Mouse (Mus musculus): ENCODE measurements at regions not wholly inside any gene's neighbourhood (a gene's known extent, or its start where the extent isn't known, plus 50 kb on each side); places are given as distances from the start of the nearest gene placed in this dataset.

GRCm38 (mm10) chr3:21638886-21639285 lies 437.6 kb upstream of the Tbl1xr1 start:
- H3K9ac ChIP-seq (ENCODE audit: low read depth, low read length): no peak overlapping the region
- H3K27me3 ChIP-seq (replicated peaks; ENCODE audit: control insufficient read depth, insufficient read depth, low read length): no peaks in the 10 kb centered on the region
- no peaks in the 10 kb centered on the region for H3K36me3 ChIP-seq (ENCODE audit: control insufficient read depth, insufficient read depth, low read length)
- 59% methylated on average over 5 of the region's 5 CpGs for WGBS
- no peaks in the 10 kb centered on the region for H3K4me1 ChIP-seq (ENCODE audit: control insufficient read depth, insufficient read depth, low read depth, low read length)
- H3K4me3 ChIP-seq (ENCODE audit: low read length): no peak overlapping the region
- no peak overlapping the region for H3K27ac ChIP-seq (ENCODE audit: low read depth, low read length)
- no peaks in the 10 kb centered on the region for H3K9me3 ChIP-seq (ENCODE audit: control insufficient read depth, low read length)
- H3K4me2 ChIP-seq (ENCODE audit: low read length): no peak overlapping the region
- peak; percentile 44; the same call in 1 of the 2 replicates for ATAC-seq

- Histone ChIP-seq H3K4me3 (ENCODE audit: low read length) (no peak overlapping the region), H3K27me3 (replicated peaks; ENCODE audit: control insufficient read depth, insufficient read depth, low read length) (no peaks in the 10 kb centered on the region), H3K9ac (ENCODE audit: low read depth, low read length) (no peak overlapping the region), H3K36me3 (ENCODE audit: control insufficient read depth, insufficient read depth, low read length) (no peaks in the 10 kb centered on the region), H3K4me2 (ENCODE audit: low read length) (no peak overlapping the region), H3K4me1 (ENCODE audit: control insufficient read depth, insufficient read depth, low read depth, low read length) (no peaks in the 10 kb centered on the region), H3K27ac (ENCODE audit: low read depth, low read length) (no peak overlapping the region), H3K9me3 (ENCODE audit: control insufficient read depth, low read length) (no peaks in the 10 kb centered on the region)
- no peak for ATAC-seq
- 58% methylated on average over 5 of the region's 5 CpGs for WGBS
Observed at GRCm38 (mm10) chr3:21639576-21639975, 436.9 kb upstream of the Tbl1xr1 start.

GRCm38 (mm10) chr3:21644086-21644485 lies 432.4 kb upstream of the Tbl1xr1 start:
- Histone ChIP-seq H3K36me3 (ENCODE audit: control insufficient read depth, insufficient read depth, low read length) (no peaks in the 10 kb centered on the region), H3K4me2 (ENCODE audit: low read length) (no peak overlapping the region), H3K27me3 (replicated peaks; ENCODE audit: control insufficient read depth, insufficient read depth, low read length) (no peaks in the 10 kb centered on the region), H3K4me3 (ENCODE audit: low read length) (no peak overlapping the region), H3K27ac (ENCODE audit: low read depth, low read length) (no peak overlapping the region), H3K4me1 (ENCODE audit: control insufficient read depth, insufficient read depth, low read depth, low read length) (no peaks in the 10 kb centered on the region), H3K9ac (ENCODE audit: low read depth, low read length) (no peak overlapping the region), H3K9me3 (ENCODE audit: control insufficient read depth, low read length) (no peaks in the 10 kb centered on the region)
- 66% methylated on average over 2 of the region's 2 CpGs for WGBS
- ATAC-seq: no peak

GRCm38 (mm10) chr3:21645268-21645667 lies 431.2 kb upstream of the Tbl1xr1 start:
- H3K9me3 ChIP-seq (ENCODE audit: control insufficient read depth, low read length): no peaks in the 10 kb centered on the region
- H3K27ac ChIP-seq (ENCODE audit: low read depth, low read length): no peak overlapping the region
- H3K36me3 ChIP-seq (ENCODE audit: control insufficient read depth, insufficient read depth, low read length): no peaks in the 10 kb centered on the region
- no peak overlapping the region for H3K9ac ChIP-seq (ENCODE audit: low read depth, low read length)
- no peak overlapping the region for H3K4me2 ChIP-seq (ENCODE audit: low read length)
- H3K27me3 ChIP-seq (replicated peaks; ENCODE audit: control insufficient read depth, insufficient read depth, low read length): no peaks in the 10 kb centered on the region
- no peak overlapping the region for H3K4me3 ChIP-seq (ENCODE audit: low read length)
- WGBS: 69% methylated on average over 1 of the region's 1 CpGs
- no peak for ATAC-seq
- H3K4me1 ChIP-seq (ENCODE audit: control insufficient read depth, insufficient read depth, low read depth, low read length): no peaks in the 10 kb centered on the region

DNA sequence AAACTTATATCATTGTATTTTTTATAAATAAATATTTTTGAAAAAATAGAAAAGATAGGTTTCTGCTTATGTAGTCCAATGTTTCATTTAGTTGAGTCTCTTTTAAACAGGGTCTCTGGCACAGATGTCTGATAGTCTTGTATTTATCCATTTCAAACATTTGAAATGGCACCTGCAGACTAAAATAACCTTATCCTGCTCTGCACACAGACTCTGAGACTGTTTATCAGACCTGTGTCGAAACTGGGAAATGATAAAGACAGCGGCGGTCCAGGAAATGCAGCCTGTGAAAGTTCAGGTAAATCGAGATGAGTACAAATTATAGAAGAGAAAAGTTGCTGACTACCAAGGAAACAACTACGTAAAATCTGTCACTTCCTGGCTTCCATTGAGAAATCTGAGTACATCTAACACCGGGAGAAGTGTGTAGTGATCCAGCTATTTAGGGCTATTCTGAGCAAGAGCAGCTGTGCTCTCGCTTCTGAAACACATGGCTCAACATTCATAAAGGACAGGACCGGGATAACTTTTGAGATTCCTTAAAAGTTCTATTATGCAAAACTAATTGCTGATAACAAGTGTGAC lies 426.5 kb upstream of the Tbl1xr1 start:
- WGBS: 78% methylated on average over 8 of the region's 8 CpGs
- Histone ChIP-seq H3K4me1 (ENCODE audit: control insufficient read depth, insufficient read depth, low read depth, low read length) (no peaks in the 10 kb centered on the region), H3K27me3 (replicated peaks; ENCODE audit: control insufficient read depth, insufficient read depth, low read length) (no peaks in the 10 kb centered on the region), H3K9ac (ENCODE audit: low read depth, low read length) (no peak overlapping the region), H3K4me3 (ENCODE audit: low read length) (no peak overlapping the region), H3K27ac (ENCODE audit: low read depth, low read length) (0 out of 2 replicates have a peak overlapping the region, but pooled peaks have one; percentile 4), H3K4me2 (ENCODE audit: low read length) (no peak overlapping the region), H3K36me3 (ENCODE audit: control insufficient read depth, insufficient read depth, low read length) (no peaks in the 10 kb centered on the region), H3K9me3 (ENCODE audit: control insufficient read depth, low read length) (no peaks in the 10 kb centered on the region)
- no peak for ATAC-seq

- H3K9ac ChIP-seq (ENCODE audit: low read depth, low read length): no peak overlapping the region
- H3K9me3 ChIP-seq (ENCODE audit: control insufficient read depth, low read length): peaks cover 3% of the 10 kb centered on the region; the same call in 1 of the 2 replicates
- ATAC-seq: no peak
- WGBS: 87% methylated on average over 2 of the region's 2 CpGs
- H3K4me2 ChIP-seq (ENCODE audit: low read length): no peak overlapping the region
- H3K27me3 ChIP-seq (replicated peaks; ENCODE audit: control insufficient read depth, insufficient read depth, low read length): no peaks in the 10 kb centered on the region
- H3K4me1 ChIP-seq (ENCODE audit: control insufficient read depth, insufficient read depth, low read depth, low read length): no peaks in the 10 kb centered on the region
- no peaks in the 10 kb centered on the region for H3K36me3 ChIP-seq (ENCODE audit: control insufficient read depth, insufficient read depth, low read length)
- no peak overlapping the region for H3K27ac ChIP-seq (ENCODE audit: low read depth, low read length)
- no peak overlapping the region for H3K4me3 ChIP-seq (ENCODE audit: low read length)
Observed at GRCm38 (mm10) chr3:21655301-21655700, 421.2 kb upstream of the Tbl1xr1 start.

GRCm38 (mm10) chr3:21667349-21668143 lies 408.9 kb upstream of the Tbl1xr1 start:
- 63% methylated on average over 5 of the region's 5 CpGs for WGBS
- no peak overlapping the region for H3K27ac ChIP-seq (ENCODE audit: low read depth, low read length)
- ATAC-seq: no peak

GRCm38 (mm10) chr3:21671885-21672284 lies 404.6 kb upstream of the Tbl1xr1 start:
- Histone ChIP-seq H3K27me3 (replicated peaks; ENCODE audit: control insufficient read depth, insufficient read depth, low read length) (no peaks in the 10 kb centered on the region), H3K27ac (ENCODE audit: low read depth, low read length) (peak overlapping the region; percentile 29; the same call in 1 of the 2 replicates), H3K9me3 (ENCODE audit: control insufficient read depth, low read length) (no peaks in the 10 kb centered on the region), H3K36me3 (ENCODE audit: control insufficient read depth, insufficient read depth, low read length) (no peaks in the 10 kb centered on the region), H3K4me2 (ENCODE audit: low read length) (no peak overlapping the region), H3K9ac (ENCODE audit: low read depth, low read length) (no peak overlapping the region), H3K4me3 (ENCODE audit: low read length) (no peak overlapping the region), H3K4me1 (ENCODE audit: control insufficient read depth, insufficient read depth, low read depth, low read length) (no peaks in the 10 kb centered on the region)
- ATAC-seq: peak; percentile 61
- 48% methylated on average over 2 of the region's 2 CpGs for WGBS

More at GRCm38 (mm10) chr3:21667349-21668143, 408.9 kb upstream of the Tbl1xr1 start:
- H3K4me2 ChIP-seq (ENCODE audit: low read length): no peak overlapping the region
- no peaks in the 10 kb centered on the region for H3K4me1 ChIP-seq (ENCODE audit: control insufficient read depth, insufficient read depth, low read depth, low read length)
- H3K36me3 ChIP-seq (ENCODE audit: control insufficient read depth, insufficient read depth, low read length): no peaks in the 10 kb centered on the region
- H3K27me3 ChIP-seq (replicated peaks; ENCODE audit: control insufficient read depth, insufficient read depth, low read length): no peaks in the 10 kb centered on the region
- no peak overlapping the region for H3K9ac ChIP-seq (ENCODE audit: low read depth, low read length)
- H3K4me3 ChIP-seq (ENCODE audit: low read length): no peak overlapping the region
- no peaks in the 10 kb centered on the region for H3K9me3 ChIP-seq (ENCODE audit: control insufficient read depth, low read length)

- peak; percentile 94 for ATAC-seq
Observed at GRCm38 (mm10) chr3:21672492-21672891, 404.0 kb upstream of the Tbl1xr1 start.

More at GRCm38 (mm10) chr3:21672492-21672891, 404.0 kb upstream of the Tbl1xr1 start:
- H3K4me1 ChIP-seq (ENCODE audit: control insufficient read depth, insufficient read depth, low read depth, low read length): no peaks in the 10 kb centered on the region
- H3K4me2 ChIP-seq (ENCODE audit: low read length): no peak overlapping the region
- H3K4me3 ChIP-seq (ENCODE audit: low read length): no peak overlapping the region
- no peak overlapping the region for H3K9ac ChIP-seq (ENCODE audit: low read depth, low read length)
- H3K27ac ChIP-seq (ENCODE audit: low read depth, low read length): no peak overlapping the region
- H3K36me3 ChIP-seq (ENCODE audit: control insufficient read depth, insufficient read depth, low read length): no peaks in the 10 kb centered on the region
- no peaks in the 10 kb centered on the region for H3K9me3 ChIP-seq (ENCODE audit: control insufficient read depth, low read length)
- H3K27me3 ChIP-seq (replicated peaks; ENCODE audit: control insufficient read depth, insufficient read depth, low read length): no peaks in the 10 kb centered on the region
- 24% methylated on average over 2 of the region's 2 CpGs for WGBS
